Mouse (Mus musculus): ENCODE measurements around the gene Duxbl1. TPM values are rescaled to one million over a fixed set of nuclear protein-coding genes. Genes with fewer than 3 reads are reported as not detected.

Gene Duxbl1
- polyA plus RNA-seq, 1 experiment: 0.13 TPM

Other genes starting within 250 kb of the Duxbl1 start
- 41.7 and 44.9 TPM in 2 replicates for gene Zcchc24, start 209.5 kb upstream of the Duxbl1 start, polyA plus RNA-seq (2012; rRNA removed)
- 144 and 155 TPM in 2 replicates for gene Anxa11, start 136.4 kb upstream of the Duxbl1 start, polyA plus RNA-seq (2012; rRNA removed)
- 7.8 and 11.0 TPM in 2 replicates for gene Plac9a, start 75.5 kb upstream of the Duxbl1 start, polyA plus RNA-seq (2012; rRNA removed)
- 3.0 and 5.7 TPM in 2 replicates for gene Tmem254a, start 50.9 kb upstream of the Duxbl1 start, polyA plus RNA-seq (2012; rRNA removed)
- not detected in 2 replicates for gene Cphx1, start 40.3 kb upstream of the Duxbl1 start, polyA plus RNA-seq (2012; rRNA removed)
- gene Gm9780, start 64.1 kb downstream of the Duxbl1 start, polyA plus RNA-seq (2012; rRNA removed): 317 and 490 TPM in 2 replicates
- 18.1 and 23.3 TPM in 2 replicates for gene Tmem254c, start 88.8 kb downstream of the Duxbl1 start, polyA plus RNA-seq (2012; rRNA removed)
- gene Cphx2, start 102.9 kb downstream of the Duxbl1 start, polyA plus RNA-seq (2012; rRNA removed): not detected in 2 replicates
- gene Cphx3, start 103.7 kb downstream of the Duxbl1 start, polyA plus RNA-seq (2012; rRNA removed): not detected in 2 replicates
- gene Duxbl2, start 139.8 kb downstream of the Duxbl1 start, polyA plus RNA-seq (2012; rRNA removed): 0.06 and 0.76 TPM in 2 replicates
- gene Plac9b, start 203.9 kb downstream of the Duxbl1 start, polyA plus RNA-seq (2012; rRNA removed): 83.1 and 189 TPM in 2 replicates
- gene Tmem254b, start 228.5 kb downstream of the Duxbl1 start, polyA plus RNA-seq (2012; rRNA removed): 25.7 and 41.1 TPM in 2 replicates